Mouse (Mus musculus): ENCODE measurements around the gene Serpine1. TPM values are rescaled to one million over a fixed set of nuclear protein-coding genes. Genes with fewer than 3 reads are reported as not detected.

Gene Serpine1
- polyA plus RNA-seq, 1 experiment from 2014 or later, result 0.51 TPM

Other genes starting within 250 kb of the Serpine1 start
- 247 and 258 TPM in 2 replicates for gene Col26a1, start 189.1 kb downstream of the Serpine1 start, polyA plus RNA-seq (2015; fragmentation: Nextera tagmentation; extraction: Ambion mirVana)
- 76.5 and 104 TPM in 2 replicates for gene Ift22, start 164.1 kb downstream of the Serpine1 start, polyA plus RNA-seq (2015; fragmentation: Nextera tagmentation; extraction: Ambion mirVana)
- 246 and 256 TPM in 2 replicates for gene Fis1, start 119.0 kb downstream of the Serpine1 start, polyA plus RNA-seq (2015; fragmentation: Nextera tagmentation; extraction: Ambion mirVana)
- 0.11 and 0.14 TPM in 2 replicates for gene Cldn15, start 105.7 kb downstream of the Serpine1 start, polyA plus RNA-seq (2015; fragmentation: Nextera tagmentation; extraction: Ambion mirVana)
- gene Plod3, start 85.2 kb downstream of the Serpine1 start, polyA plus RNA-seq (2015; fragmentation: Nextera tagmentation; extraction: Ambion mirVana), result 55.5 and 60.6 TPM in 2 replicates
- gene Znhit1, start 84.2 kb downstream of the Serpine1 start, polyA plus RNA-seq (2015; fragmentation: Nextera tagmentation; extraction: Ambion mirVana), result 111 and 120 TPM in 2 replicates
- gene Vgf, start 45.9 kb downstream of the Serpine1 start, polyA plus RNA-seq (2015; fragmentation: Nextera tagmentation; extraction: Ambion mirVana), result 0.08 and 0.11 TPM in 2 replicates
- gene Ap1s1, start 26.1 kb downstream of the Serpine1 start, polyA plus RNA-seq (2015; fragmentation: Nextera tagmentation; extraction: Ambion mirVana), result 165 and 166 TPM in 2 replicates
- 7.8 and 8.5 TPM in 2 replicates for gene Trim56, start 43.9 kb upstream of the Serpine1 start, polyA plus RNA-seq (2015; fragmentation: Nextera tagmentation; extraction: Ambion mirVana)
- 0.09 TPM in 1 of 2 replicates, not detected in the other for gene Muc3, start 77.1 kb upstream of the Serpine1 start, polyA plus RNA-seq (2015; fragmentation: Nextera tagmentation; extraction: Ambion mirVana)
- gene Muc3a, start 140.1 kb upstream of the Serpine1 start, polyA plus RNA-seq (2015; fragmentation: Nextera tagmentation; extraction: Ambion mirVana), result 0.17 and 0.28 TPM in 2 replicates
- 19.0 and 24.0 TPM in 2 replicates for gene Ache, start 215.3 kb upstream of the Serpine1 start, polyA plus RNA-seq (2015; fragmentation: Nextera tagmentation; extraction: Ambion mirVana)
- 10.9 and 11.0 TPM in 2 replicates for gene Ufsp1, start 222.4 kb upstream of the Serpine1 start, polyA plus RNA-seq (2015; fragmentation: Nextera tagmentation; extraction: Ambion mirVana)
- 124 TPM in 2 replicates for gene Srrt, start 235.4 kb upstream of the Serpine1 start, polyA plus RNA-seq (2015; fragmentation: Nextera tagmentation; extraction: Ambion mirVana)
- gene Trip6, start 242.1 kb upstream of the Serpine1 start, polyA plus RNA-seq (2015; fragmentation: Nextera tagmentation; extraction: Ambion mirVana), result 112 and 117 TPM in 2 replicates

All from embryonic facial prominence, embryonic 15.5 days (tissue).